Mouse (Mus musculus): ENCODE measurements around the gene Olfr577. TPM values are rescaled to one million over a fixed set of nuclear protein-coding genes. Genes with fewer than 3 reads are reported as not detected.

The Olfr577 gene
- total and polyA plus RNA-seq, 3 experiments: not detected

- TF ChIP-seq ZMIZ1 (IDR thresholded peaks at IDR 0.05; ENCODE audit: low read depth, low read length): no peak
- TF ChIP-seq TAL1 (IDR thresholded peaks at IDR 0.05; ENCODE audit: low read length): no peak
- no peak for DNase-seq (ENCODE audit: low read depth, low spot score)
- no peaks in the 10 kb centered on the region for H3K79me2 ChIP-seq (ENCODE audit: control insufficient read depth, insufficient read depth, low read length, poor library complexity)
- no peak overlapping the region for H3K9ac ChIP-seq (ENCODE audit: control insufficient read depth, low read depth, low read length, poor library complexity, severe bottlenecking)
- no peak overlapping the region for H3K27ac ChIP-seq (ENCODE audit: control insufficient read depth, low read depth, low read length)
- H3K4me3 ChIP-seq (ENCODE audit: control insufficient read depth in 1 of 2, insufficient read depth in 1 of 2, low read depth in 2 of 2, low read length in 2 of 2): no peak overlapping the region
- H3K4me1 ChIP-seq (ENCODE audit: control insufficient read depth in 1 of 2, insufficient read depth in 2 of 2, low read length in 2 of 2): no peaks in the 10 kb centered on the region
- H3K36me3 ChIP-seq (ENCODE audit: control insufficient read depth in 1 of 2, insufficient read depth in 2 of 2, low read length in 2 of 2): no peaks in the 10 kb centered on the region
- H3K9me3 ChIP-seq (replicated peaks; ENCODE audit: insufficient read depth, low read length): no peaks in the 10 kb centered on the region
- no peaks in the 10 kb centered on the region for H3K27me3 ChIP-seq (ENCODE audit: control insufficient read depth in 1 of 2, insufficient read depth in 2 of 2, low read length in 2 of 2)
Measured at GRCm38 (mm10) chr7:102927105-102927504, 48.6 kb downstream of the Olfr577 start.

- H3K9me3 ChIP-seq (replicated peaks; ENCODE audit: insufficient read depth, low read length): no peaks in the 10 kb centered on the region
- DNase-seq (ENCODE audit: low read depth, low spot score): no peak
- H3K9ac ChIP-seq (ENCODE audit: control insufficient read depth, low read depth, low read length, poor library complexity, severe bottlenecking): no peak within 1 kb of the TSS
- H3K4me1 ChIP-seq (ENCODE audit: control insufficient read depth in 1 of 2, insufficient read depth in 2 of 2, low read length in 2 of 2): no peaks in the 10 kb centered on the region
- no peak within 1 kb of the TSS for H3K4me3 ChIP-seq (ENCODE audit: control insufficient read depth in 1 of 2, insufficient read depth in 1 of 2, low read depth in 2 of 2, low read length in 2 of 2)
- TF ChIP-seq RAD21 (IDR thresholded peaks at IDR 0.05; ENCODE audit: low read depth, low read length) (no peak), KAT2A (conservative IDR thresholded peaks at IDR 0.05; ENCODE audit: low read depth, low read length) (no peak), ZMIZ1 (IDR thresholded peaks at IDR 0.05; ENCODE audit: low read depth, low read length) (no peak), EP300 (IDR thresholded peaks at IDR 0.05; ENCODE audit: low read depth in 1 of 2, low read length in 2 of 2) (no peak), E2F4 (IDR thresholded peaks at IDR 0.05; ENCODE audit: borderline replicate concordance, low read depth, low read length) (no peak), MXI1 (IDR thresholded peaks at IDR 0.05; ENCODE audit: low read depth, low read length) (no peak), HCFC1 (IDR thresholded peaks at IDR 0.05; ENCODE audit: low read depth, low read length) (no peak), MYC (IDR thresholded peaks at IDR 0.05; ENCODE audit: low read depth, low read length) (no peak), JUND (IDR thresholded peaks at IDR 0.05; ENCODE audit: low read depth, low read length) (no peak), MEF2A (IDR thresholded peaks at IDR 0.05; ENCODE audit: extremely low read depth, insufficient replicate concordance, low read depth, low read length, poor library complexity, severe bottlenecking) (no peak), ELF1 (IDR thresholded peaks at IDR 0.05; ENCODE audit: low read depth, low read length) (no peak), UBTF (IDR thresholded peaks at IDR 0.05; ENCODE audit: borderline replicate concordance, insufficient read depth, low read depth, low read length) (no peak)
- H3K27me3 ChIP-seq (ENCODE audit: control insufficient read depth in 1 of 2, insufficient read depth in 2 of 2, low read length in 2 of 2): no peaks in the 10 kb centered on the region
- no peaks in the 10 kb centered on the region for H3K36me3 ChIP-seq (ENCODE audit: control insufficient read depth in 1 of 2, insufficient read depth in 2 of 2, low read length in 2 of 2)
- H3K27ac ChIP-seq (ENCODE audit: control insufficient read depth, low read depth, low read length): no peak within 1 kb of the TSS
- no peaks in the 10 kb centered on the region for H3K79me2 ChIP-seq (ENCODE audit: control insufficient read depth, insufficient read depth, low read length, poor library complexity)
Measured at GRCm38 (mm10) chr7:102924109-102924508, 51.6 kb downstream of the Olfr577 start, which contains the start of gene Olfr572. TSS of gene Olfr572 (plus strand) at chr7:102924409.

Other genes with a start within 250 kb of the Olfr577 start
- not detected in 2 replicates for gene Olfr559, start 248.5 kb downstream of the Olfr577 start, total RNA-seq (2012; rRNA removed)
- gene Olfr559, start 248.5 kb downstream of the Olfr577 start, polyA plus RNA-seq (2012; ENCODE audit: insufficient read depth in 1 of 2, insufficient read length in 2 of 2, low read depth in 1 of 2, low replicate concordance in 2 of 2, missing spikeins in 1 of 2): not detected
- not detected in 2 replicates for gene Olfr560, start 216.6 kb downstream of the Olfr577 start, total RNA-seq (2012; rRNA removed)
- gene Olfr560, start 216.6 kb downstream of the Olfr577 start, polyA plus RNA-seq (2012; ENCODE audit: insufficient read depth in 1 of 2, insufficient read length in 2 of 2, low read depth in 1 of 2, low replicate concordance in 2 of 2, missing spikeins in 1 of 2): not detected
- not detected in 2 replicates for gene Olfr78, start 216.5 kb downstream of the Olfr577 start, total RNA-seq (2012; rRNA removed)
- not detected for gene Olfr78, start 216.5 kb downstream of the Olfr577 start, polyA plus RNA-seq (2012; ENCODE audit: insufficient read depth in 1 of 2, insufficient read length in 2 of 2, low read depth in 1 of 2, low replicate concordance in 2 of 2, missing spikeins in 1 of 2)
- not detected in 2 replicates for gene Olfr561, start 204.7 kb downstream of the Olfr577 start, total RNA-seq (2012; rRNA removed)
- not detected for gene Olfr561, start 204.7 kb downstream of the Olfr577 start, polyA plus RNA-seq (2012; ENCODE audit: insufficient read depth in 1 of 2, insufficient read length in 2 of 2, low read depth in 1 of 2, low replicate concordance in 2 of 2, missing spikeins in 1 of 2)
- not detected in 2 replicates for gene Olfr564, start 172.5 kb downstream of the Olfr577 start, total RNA-seq (2012; rRNA removed)
- gene Olfr564, start 172.5 kb downstream of the Olfr577 start, polyA plus RNA-seq (2012; ENCODE audit: insufficient read depth in 1 of 2, insufficient read length in 2 of 2, low read depth in 1 of 2, low replicate concordance in 2 of 2, missing spikeins in 1 of 2): not detected
- gene Olfr566, start 117.2 kb downstream of the Olfr577 start, total RNA-seq (2012; rRNA removed): not detected in 2 replicates
- gene Olfr566, start 117.2 kb downstream of the Olfr577 start, polyA plus RNA-seq (2012; ENCODE audit: insufficient read depth in 1 of 2, insufficient read length in 2 of 2, low read depth in 1 of 2, low replicate concordance in 2 of 2, missing spikeins in 1 of 2): not detected
- gene Olfr568, start 98.8 kb downstream of the Olfr577 start, total RNA-seq (2012; rRNA removed): not detected in 2 replicates
- not detected for gene Olfr568, start 98.8 kb downstream of the Olfr577 start, polyA plus RNA-seq (2012; ENCODE audit: insufficient read depth in 1 of 2, insufficient read length in 2 of 2, low read depth in 1 of 2, low replicate concordance in 2 of 2, missing spikeins in 1 of 2)
- gene Olfr569, start 85.1 kb downstream of the Olfr577 start, total RNA-seq (2012; rRNA removed): not detected in 2 replicates
- not detected for gene Olfr569, start 85.1 kb downstream of the Olfr577 start, polyA plus RNA-seq (2012; ENCODE audit: insufficient read depth in 1 of 2, insufficient read length in 2 of 2, low read depth in 1 of 2, low replicate concordance in 2 of 2, missing spikeins in 1 of 2)
- not detected in 2 replicates for gene Olfr570, start 81.4 kb downstream of the Olfr577 start, total RNA-seq (2012; rRNA removed)
- gene Olfr570, start 81.4 kb downstream of the Olfr577 start, polyA plus RNA-seq (2012; ENCODE audit: insufficient read depth in 1 of 2, insufficient read length in 2 of 2, low read depth in 1 of 2, low replicate concordance in 2 of 2, missing spikeins in 1 of 2): not detected
- gene Olfr571, start 58.4 kb downstream of the Olfr577 start, total RNA-seq (2012; rRNA removed): not detected in 2 replicates
- not detected for gene Olfr571, start 58.4 kb downstream of the Olfr577 start, polyA plus RNA-seq (2012; ENCODE audit: insufficient read depth in 1 of 2, insufficient read length in 2 of 2, low read depth in 1 of 2, low replicate concordance in 2 of 2, missing spikeins in 1 of 2)
- not detected in 2 replicates for gene Olfr572, start 51.5 kb downstream of the Olfr577 start, total RNA-seq (2012; rRNA removed)
- gene Olfr572, start 51.5 kb downstream of the Olfr577 start, polyA plus RNA-seq (2012; ENCODE audit: insufficient read depth in 1 of 2, insufficient read length in 2 of 2, low read depth in 1 of 2, low replicate concordance in 2 of 2, missing spikeins in 1 of 2): not detected
- gene Olfr573-ps1, start 33.4 kb downstream of the Olfr577 start, total RNA-seq (2012; rRNA removed): not detected in 2 replicates
- not detected for gene Olfr573-ps1, start 33.4 kb downstream of the Olfr577 start, polyA plus RNA-seq (2012; ENCODE audit: insufficient read depth in 1 of 2, insufficient read length in 2 of 2, low read depth in 1 of 2, low replicate concordance in 2 of 2, missing spikeins in 1 of 2)
- gene Olfr574, start 27.5 kb downstream of the Olfr577 start, total RNA-seq (2012; rRNA removed): not detected in 2 replicates
- gene Olfr574, start 27.5 kb downstream of the Olfr577 start, polyA plus RNA-seq (2012; ENCODE audit: insufficient read depth in 1 of 2, insufficient read length in 2 of 2, low read depth in 1 of 2, low replicate concordance in 2 of 2, missing spikeins in 1 of 2): not detected
- not detected in 2 replicates for gene Olfr575, start 17.2 kb downstream of the Olfr577 start, total RNA-seq (2012; rRNA removed)
- gene Olfr575, start 17.2 kb downstream of the Olfr577 start, polyA plus RNA-seq (2012; ENCODE audit: insufficient read depth in 1 of 2, insufficient read length in 2 of 2, low read depth in 1 of 2, low replicate concordance in 2 of 2, missing spikeins in 1 of 2): not detected
- gene Olfr576, start 13.3 kb downstream of the Olfr577 start, total RNA-seq (2012; rRNA removed): not detected in 2 replicates
- not detected for gene Olfr576, start 13.3 kb downstream of the Olfr577 start, polyA plus RNA-seq (2012; ENCODE audit: insufficient read depth in 1 of 2, insufficient read length in 2 of 2, low read depth in 1 of 2, low replicate concordance in 2 of 2, missing spikeins in 1 of 2)
- not detected in 2 replicates for gene Olfr578, start 13.4 kb upstream of the Olfr577 start, total RNA-seq (2012; rRNA removed)
- gene Olfr578, start 13.4 kb upstream of the Olfr577 start, polyA plus RNA-seq (2012; ENCODE audit: insufficient read depth in 1 of 2, insufficient read length in 2 of 2, low read depth in 1 of 2, low replicate concordance in 2 of 2, missing spikeins in 1 of 2): not detected
- not detected in 2 replicates for gene Olfr582, start 62.1 kb upstream of the Olfr577 start, total RNA-seq (2012; rRNA removed)
- gene Olfr582, start 62.1 kb upstream of the Olfr577 start, polyA plus RNA-seq (2012; ENCODE audit: insufficient read depth in 1 of 2, insufficient read length in 2 of 2, low read depth in 1 of 2, low replicate concordance in 2 of 2, missing spikeins in 1 of 2): not detected
- not detected in 2 replicates for gene Olfr583, start 75.4 kb upstream of the Olfr577 start, total RNA-seq (2012; rRNA removed)
- gene Olfr583, start 75.4 kb upstream of the Olfr577 start, polyA plus RNA-seq (2012; ENCODE audit: insufficient read depth in 1 of 2, insufficient read length in 2 of 2, low read depth in 1 of 2, low replicate concordance in 2 of 2, missing spikeins in 1 of 2): not detected
- gene Olfr584, start 105.9 kb upstream of the Olfr577 start, total RNA-seq (2012; rRNA removed): not detected in 2 replicates
- gene Olfr584, start 105.9 kb upstream of the Olfr577 start, polyA plus RNA-seq (2012; ENCODE audit: insufficient read depth in 1 of 2, insufficient read length in 2 of 2, low read depth in 1 of 2, low replicate concordance in 2 of 2, missing spikeins in 1 of 2): not detected
- not detected in 2 replicates for gene Olfr585, start 121.8 kb upstream of the Olfr577 start, total RNA-seq (2012; rRNA removed)
- not detected for gene Olfr585, start 121.8 kb upstream of the Olfr577 start, polyA plus RNA-seq (2012; ENCODE audit: insufficient read depth in 1 of 2, insufficient read length in 2 of 2, low read depth in 1 of 2, low replicate concordance in 2 of 2, missing spikeins in 1 of 2)
- not detected in 2 replicates for gene Olfr586, start 149.7 kb upstream of the Olfr577 start, total RNA-seq (2012; rRNA removed)
- not detected for gene Olfr586, start 149.7 kb upstream of the Olfr577 start, polyA plus RNA-seq (2012; ENCODE audit: insufficient read depth in 1 of 2, insufficient read length in 2 of 2, low read depth in 1 of 2, low replicate concordance in 2 of 2, missing spikeins in 1 of 2)
- not detected in 2 replicates for gene Olfr588-ps1, start 164.9 kb upstream of the Olfr577 start, total RNA-seq (2012; rRNA removed)
- gene Olfr588-ps1, start 164.9 kb upstream of the Olfr577 start, polyA plus RNA-seq (2012; ENCODE audit: insufficient read depth in 1 of 2, insufficient read length in 2 of 2, low read depth in 1 of 2, low replicate concordance in 2 of 2, missing spikeins in 1 of 2): not detected
- not detected in 2 replicates for gene Olfr589, start 180.4 kb upstream of the Olfr577 start, total RNA-seq (2012; rRNA removed)
- not detected for gene Olfr589, start 180.4 kb upstream of the Olfr577 start, polyA plus RNA-seq (2012; ENCODE audit: insufficient read depth in 1 of 2, insufficient read length in 2 of 2, low read depth in 1 of 2, low replicate concordance in 2 of 2, missing spikeins in 1 of 2)
- gene Olfr591, start 202.4 kb upstream of the Olfr577 start, total RNA-seq (2012; rRNA removed): not detected in 2 replicates
- not detected for gene Olfr591, start 202.4 kb upstream of the Olfr577 start, polyA plus RNA-seq (2012; ENCODE audit: insufficient read depth in 1 of 2, insufficient read length in 2 of 2, low read depth in 1 of 2, low replicate concordance in 2 of 2, missing spikeins in 1 of 2)
- not detected in 2 replicates for gene Olfr592, start 208.9 kb upstream of the Olfr577 start, total RNA-seq (2012; rRNA removed)
- not detected for gene Olfr592, start 208.9 kb upstream of the Olfr577 start, polyA plus RNA-seq (2012; ENCODE audit: insufficient read depth in 1 of 2, insufficient read length in 2 of 2, low read depth in 1 of 2, low replicate concordance in 2 of 2, missing spikeins in 1 of 2)
- gene Olfr593, start 235.9 kb upstream of the Olfr577 start, total RNA-seq (2012; rRNA removed): not detected in 2 replicates
- not detected for gene Olfr593, start 235.9 kb upstream of the Olfr577 start, polyA plus RNA-seq (2012; ENCODE audit: insufficient read depth in 1 of 2, insufficient read length in 2 of 2, low read depth in 1 of 2, low replicate concordance in 2 of 2, missing spikeins in 1 of 2)
- gene Olfr594, start 241.1 kb upstream of the Olfr577 start, total RNA-seq (2012; rRNA removed): not detected in 2 replicates
- not detected for gene Olfr594, start 241.1 kb upstream of the Olfr577 start, polyA plus RNA-seq (2012; ENCODE audit: insufficient read depth in 1 of 2, insufficient read length in 2 of 2, low read depth in 1 of 2, low replicate concordance in 2 of 2, missing spikeins in 1 of 2)

Measured in MEL (cell line).